Mouse (Mus musculus) lung, embryonic 15.5 days (tissue): Measurements from ENCODE around the gene Ccer2. TPM values are rescaled to one million over a fixed set of nuclear protein-coding genes. Genes with fewer than 3 reads are reported as not detected.

ENCODE experiments used
- ATAC-seq: fragments of 200-750 bp; cut with Nextera tagmentation; 2 replicates; pipeline ENCODE4 v1.8.0; 2017; ENCODE audit warnings: moderate number of reproducible peaks, borderline replicate concordance; ENCODE audit not compliant: low FRiP score, low TSS enrichment; ENCODE audit errors: extremely low read depth
- H3K27ac ChIP-seq: fragments of 300-500 bp; sonication (generic); 2 replicates; pipeline ENCODE4 v1.5.1; 2015; ENCODE audit warnings: moderate library complexity, mild to moderate bottlenecking, inconsistent platforms
- H3K27me3 ChIP-seq: fragments of 300-500 bp; sonication (generic); 2 replicates; pipeline ENCODE4 v1.6.1; 2015; ENCODE audit warnings: inconsistent platforms
- H3K36me3 ChIP-seq: fragments of 300-500 bp; sonication (generic); 2 replicates; pipeline ENCODE4 v1.6.1; 2015; ENCODE audit warnings: inconsistent platforms
- H3K4me1 ChIP-seq: fragments of 300-500 bp; sonication (generic); 2 replicates; pipeline ENCODE4 v1.6.1; 2015; ENCODE audit warnings: inconsistent platforms
- H3K4me2 ChIP-seq: fragments of 300-500 bp; sonication (generic); 2 replicates; pipeline ENCODE4 v1.6.1; 2015; ENCODE audit warnings: inconsistent platforms, mild to moderate bottlenecking, moderate library complexity
- H3K4me3 ChIP-seq: fragments of 300-500 bp; sonication (generic); 2 replicates; pipeline ENCODE4 v1.5.1; 2015; ENCODE audit warnings: mild to moderate bottlenecking, inconsistent platforms
- H3K9ac ChIP-seq: fragments of 300-500 bp; sonication (generic); 2 replicates; pipeline ENCODE4 v1.6.1; 2015; ENCODE audit warnings: inconsistent platforms
- H3K9me3 ChIP-seq: fragments of 300-500 bp; sonication (generic); 2 replicates; pipeline ENCODE4 v1.6.1; 2016; ENCODE audit warnings: inconsistent platforms
- WGBS: fragments of 180-500 bp; shearing (Covaris S2); methylation state at CpG from one replicate; pipeline ENCODE4 v1.1.7; 2015; 5-methylcytosine and 5-hydroxymethylcytosine counted together
- polyA plus RNA-seq: library from polyadenylated mRNA; unstranded; fragments of >200 nt; fragmentation: Nextera tagmentation; extraction: Ambion mirVana; gene quantifications from 2 replicates; pipeline ENCODE4 v1.2.1, GENCODE M21; 2015

The Ccer2 gene
- polyA plus RNA-seq, 1 experiment from 2014 or later, result not detected

- Histone ChIP-seq H3K27me3 (no peaks in the 10 kb centered on the region), H3K36me3 (peaks cover 16% of the 10 kb centered on the region), H3K4me2 (peak within 1 kb of the TSS; percentile 86), H3K4me1 (peaks cover 43% of the 10 kb centered on the region), H3K27ac (peak within 1 kb of the TSS; percentile 100), H3K9ac (peak within 1 kb of the TSS; percentile 91), H3K4me3 (peak within 1 kb of the TSS; percentile 89), H3K9me3 (no peaks in the 10 kb centered on the region)
- WGBS, result 1% methylated on average over 35 of the region's 35 CpGs
- ATAC-seq, result peak; percentile 16
These were observed 52.4 kb downstream of the Ccer2 start, which contains the start of gene Hnrnpl for GRCm38 (mm10) chr7:28808221-28808941. Hnrnpl (plus strand) TSS chr7:28808541.

Other genes with a start within 250 kb of the Ccer2 start
- gene Ifnl2, start 245.7 kb upstream of the Ccer2 start, polyA plus RNA-seq, result not detected in 2 replicates
- not detected in 2 replicates for gene Ifnl3, start 233.3 kb upstream of the Ccer2 start, polyA plus RNA-seq
- gene Sycn, start 215.3 kb upstream of the Ccer2 start, polyA plus RNA-seq, result 0.53 TPM in 1 of 2 replicates, not detected in the other
- gene Nccrp1, start 208.9 kb upstream of the Ccer2 start, polyA plus RNA-seq, result not detected in 2 replicates
- 21.3 and 21.6 TPM in 2 replicates for gene Samd4b, start 158.0 kb upstream of the Ccer2 start, polyA plus RNA-seq
- gene Pak4, start 158.0 kb upstream of the Ccer2 start, polyA plus RNA-seq, result 55.4 and 60.8 TPM in 2 replicates
- gene Acp7, start 124.8 kb upstream of the Ccer2 start, polyA plus RNA-seq, result not detected in 2 replicates
- 6.3 and 6.5 TPM in 2 replicates for gene Fbxo27, start 63.3 kb upstream of the Ccer2 start, polyA plus RNA-seq
- gene Fbxo17, start 39.4 kb upstream of the Ccer2 start, polyA plus RNA-seq, result 15.6 and 16.3 TPM in 2 replicates
- 116 and 124 TPM in 2 replicates for gene Mrps12, start 14.4 kb upstream of the Ccer2 start, polyA plus RNA-seq
- 27.2 and 27.7 TPM in 2 replicates for gene Sars2, start 14.2 kb upstream of the Ccer2 start, polyA plus RNA-seq
- 59.5 and 65.2 TPM in 2 replicates for gene Sirt2, start 10.6 kb downstream of the Ccer2 start, polyA plus RNA-seq
- 36.9 and 38.7 TPM in 2 replicates for gene Nfkbib, start 11.3 kb downstream of the Ccer2 start, polyA plus RNA-seq
- gene Rinl, start 32.8 kb downstream of the Ccer2 start, polyA plus RNA-seq, result 7.1 and 8.8 TPM in 2 replicates
- 254 and 264 TPM in 2 replicates for gene Hnrnpl, start 52.4 kb downstream of the Ccer2 start, polyA plus RNA-seq
- 154 and 162 TPM in 2 replicates for gene Ech1, start 69.0 kb downstream of the Ccer2 start, polyA plus RNA-seq
- 6.7 and 9.2 TPM in 2 replicates for gene Lgals4, start 77.7 kb downstream of the Ccer2 start, polyA plus RNA-seq
- gene Lgals7, start 107.7 kb downstream of the Ccer2 start, polyA plus RNA-seq, result 1.5 and 1.6 TPM in 2 replicates
- 0.29 and 0.42 TPM in 2 replicates for gene Capn12, start 125.2 kb downstream of the Ccer2 start, polyA plus RNA-seq
- gene Actn4, start 206.2 kb downstream of the Ccer2 start, polyA plus RNA-seq, result 287 and 302 TPM in 2 replicates
- 360 and 364 TPM in 2 replicates for gene Eif3k, start 225.7 kb downstream of the Ccer2 start, polyA plus RNA-seq
- gene Map4k1, start 225.9 kb downstream of the Ccer2 start, polyA plus RNA-seq, result 7.4 and 9.8 TPM in 2 replicates